Mouse (Mus musculus) hindlimb bud, embryonic 11.5 days (tissue): Measurements from ENCODE around the gene Pdss1.

Experiments
- DNase-seq: peaks from one replicate; pipeline ENCODE4 v3.0.0-alpha.2; 2012; ENCODE audit warnings: low read depth, low spot score; ENCODE audit errors: extremely low spot score

The Pdss1 gene

GRCm38 (mm10) chr2:22957415-22957814 lies 62.1 kb downstream of the Pdss1 start:
- no peak for DNase-seq

GRCm38 (mm10) chr2:22961681-22962080 lies 66.4 kb downstream of the Pdss1 start:
- no peak for DNase-seq

- no peak for DNase-seq
These were observed 66.9 kb downstream of the Pdss1 start for GRCm38 (mm10) chr2:22962242-22962641.

- no peak for DNase-seq
These were observed 67.6 kb downstream of the Pdss1 start for GRCm38 (mm10) chr2:22962970-22963369.

DNA sequence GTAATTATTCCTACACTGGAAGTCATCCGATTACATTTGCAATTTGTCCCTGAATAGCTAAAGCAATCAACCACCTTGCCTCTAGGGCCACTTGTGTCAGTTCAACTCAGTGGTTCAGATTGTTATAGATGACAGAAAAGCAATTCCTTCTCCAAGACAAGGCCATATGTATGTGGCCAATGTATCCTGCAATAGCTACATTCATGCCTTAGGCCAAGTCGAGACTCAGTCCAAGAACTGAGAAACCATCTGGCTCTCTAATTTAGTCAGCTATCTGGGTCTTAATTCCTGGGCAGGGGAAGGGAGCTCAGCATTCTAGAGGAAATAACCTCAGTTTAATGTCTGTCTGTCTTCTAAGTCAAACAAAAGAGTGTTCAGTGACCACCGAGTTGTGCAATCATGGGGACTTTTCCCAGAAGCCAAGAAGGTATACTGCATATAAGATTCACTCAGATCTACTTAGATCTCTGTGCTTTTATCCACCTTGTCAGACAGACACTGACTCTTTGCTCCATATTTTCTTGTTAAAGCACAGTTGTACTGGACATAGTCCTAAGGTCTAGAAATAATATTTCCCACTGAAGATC lies 82.2 kb downstream of the Pdss1 start:
- no peak for DNase-seq

DNA sequence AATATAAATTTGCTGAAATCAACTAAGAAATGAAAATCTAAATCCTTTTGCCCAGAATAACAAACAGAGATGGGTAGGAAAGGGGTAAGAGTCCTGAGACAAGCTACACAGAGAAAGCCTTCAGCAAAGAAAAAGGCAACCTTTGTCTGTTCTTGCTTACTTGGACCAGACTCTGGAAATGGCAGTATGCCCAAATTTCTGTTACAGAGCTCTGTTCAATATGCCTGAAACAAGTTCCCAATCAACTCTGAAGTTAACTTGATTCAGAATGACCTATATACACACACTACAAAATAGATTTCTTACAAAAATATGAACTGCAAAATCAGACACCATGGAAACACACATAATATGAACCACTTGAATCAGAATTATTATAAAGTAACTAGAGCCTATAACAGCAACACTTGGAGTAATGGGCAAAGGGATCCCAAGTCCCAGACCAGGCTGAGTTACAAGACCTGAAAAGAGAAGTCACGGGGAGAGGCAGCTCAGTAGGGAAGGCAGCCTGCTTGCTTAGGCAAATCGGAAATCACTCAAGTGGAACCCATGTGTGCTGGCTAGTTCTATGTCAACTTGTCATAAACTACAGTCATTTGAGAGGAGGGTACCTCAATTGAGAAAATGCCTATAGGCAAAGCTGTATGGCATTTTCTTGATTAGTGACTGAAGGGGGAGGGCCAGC lies 90.8 kb downstream of the Pdss1 start:
- no peak for DNase-seq
